Mouse (Mus musculus): ENCODE results near the gene Fbxo33. TPM values are rescaled to one million over a fixed set of nuclear protein-coding genes. Genes with fewer than 3 reads are reported as not detected.

The Fbxo33 gene
- 1.8 and 2.2 TPM in 2 replicates for polyA plus RNA-seq (2012; rRNA removed)

GRCm38 (mm10) chr12:59219325-59220225 is at the start of gene Fbxo33:
Gene Fbxo33, minus strand, starts transcription at chr12:59219725.

Other genes starting within 250 kb of the Fbxo33 start
- gene Sec23a, start 207.7 kb downstream of the Fbxo33 start, polyA plus RNA-seq (2012; rRNA removed): 2.9 and 3.8 TPM in 2 replicates
- gene Gemin2, start 206.3 kb downstream of the Fbxo33 start, polyA plus RNA-seq (2012; rRNA removed): 0.54 and 0.89 TPM in 2 replicates
- gene Trappc6b, start 158.3 kb downstream of the Fbxo33 start, polyA plus RNA-seq (2012; rRNA removed): 24.2 and 34.1 TPM in 2 replicates
- gene Pnn, start 152.8 kb downstream of the Fbxo33 start, polyA plus RNA-seq (2012; rRNA removed): 2.2 and 3.5 TPM in 2 replicates
- gene Mia2, start 123.9 kb downstream of the Fbxo33 start, polyA plus RNA-seq (2012; rRNA removed): 14.7 and 17.4 TPM in 2 replicates